Comparison of ENCODE assay signal across 19 mouse cellular contexts in genomic region chr3:139103914-139104313, GRCm38 (mm10). TPM values are rescaled to one million over a fixed set of nuclear protein-coding genes. Genes with fewer than 3 reads are reported as not detected.
DNase-seq lines count a peak whose midpoint lies in the region; ATAC-seq lines count a peak whose summit lies in the region.
"Had no signal": no experiment of that assay in that cellular context is flagged by ENCODE, and none has a peak within 500 bp of the region (broad histone marks: within the 10 kb centered on the region; RNA-seq: fewer than 3 reads in every experiment).

No protein-coding gene starts in this region.

- DNase-seq in frontal cortex, postnatal 10 days (ENCODE audit: low spot score in 2 of 2) = no peak
- peak; percentile 30 to 31 for DNase-seq in right cerebral cortex, adult 2 months (ENCODE audit: low spot score in 2 of 2)
- no peak for DNase-seq in right cerebral cortex, postnatal 4 days
- peak; percentile 29 to 86 for DNase-seq in left cerebral cortex, postnatal 25 days (ENCODE audit: low spot score in 2 of 2)
- DNase-seq in kidney, adult 8-10 months = no peak
- no peak for DNase-seq in embryo, embryonic 10 days (ENCODE audit: low spot score)
- DNase-seq in thymus, postnatal 4 days = no peak
- DNase-seq: adrenal gland, postnatal 25 days; cerebellum, adult 11 months; cerebellum, adult 9-11 months; gastrocnemius, postnatal 14 days; heart, adult 11 months; heart, postnatal 10 days; kidney, postnatal 14 days; lung, embryonic 14.5 days had no signal

- peak; percentile 76 for ATAC-seq in frontal cortex, adult (ENCODE audit: low TSS enrichment)
- ATAC-seq: forebrain, embryonic 13.5 days; hindbrain, postnatal 0 days; intestine, embryonic 16.5 days had no signal

- intact Hi-C loops in left cerebral cortex, postnatal 25 days (cut with DNase I) = no loop called here

RNA-seq across cellular contexts. Expression of gene Rap1gds1, which starts 28.9 kb away (rescaled TPM):
- total RNA-seq in left cerebral cortex, postnatal 25 days (2021) = 100 to 1,000 TPM; 260 to 270 TPM

Comparison
In these comparisons a context has a peak if more than half of its experiments do, and no peak if none do; other contexts are left out.
1. DNase-seq: peak in right cerebral cortex, adult 2 months (2 of 2) and left cerebral cortex, postnatal 25 days (2 of 2); none in frontal cortex, postnatal 10 days (0 of 2), right cerebral cortex, postnatal 4 days (single experiment), kidney, adult 8-10 months (0 of 2), embryo, embryonic 10 days (single experiment) and thymus, postnatal 4 days (single experiment).